Mouse (Mus musculus) urinary bladder, adult 2 months (tissue): ENCODE results near the gene Lrp5. TPM values are rescaled to one million over a fixed set of nuclear protein-coding genes. Genes with fewer than 3 reads are reported as not detected.

Source experiments
- DNase-seq: peaks from one replicate; pipeline ENCODE4 v3.0.0; 2022; ENCODE audit warnings: low spot score
- polyA plus RNA-seq: library from polyadenylated mRNA; depleted of rRNA; stranded (reverse); fragments of >200 nt; gene quantifications from 2 replicates; pipeline ENCODE4 v1.2.3, GENCODE M21; 2012; rRNA removed

The Lrp5 gene
- 7.3 and 18.1 TPM in 2 replicates for polyA plus RNA-seq

GRCm38 (mm10) chr19:3686215-3686894, at the start of gene Lrp5:
Gene Lrp5 (minus strand): TSS chr19:3686564.
- DNase-seq = peak; percentile 72

GRCm38 (mm10) chr19:3736001-3736400, 49.6 kb upstream of the Lrp5 start:
- no peak for DNase-seq

GRCm38 (mm10) chr19:3730781-3731646, 44.6 kb upstream of the Lrp5 start:
- no peak for DNase-seq

GRCm38 (mm10) chr19:3728901-3729300, 42.5 kb upstream of the Lrp5 start:
- no peak for DNase-seq

GRCm38 (mm10) chr19:3724779-3725178, 38.4 kb upstream of the Lrp5 start:
- no peak for DNase-seq

- DNase-seq = no peak
Measured at GRCm38 (mm10) chr19:3723904-3724303, 37.5 kb upstream of the Lrp5 start.

GRCm38 (mm10) chr19:3723170-3723569, 36.8 kb upstream of the Lrp5 start:
- DNase-seq = no peak

- peak; percentile 66 for DNase-seq
Measured at GRCm38 (mm10) chr19:3719362-3719891, 33.1 kb upstream of the Lrp5 start.

GRCm38 (mm10) chr19:3718481-3719361, 32.4 kb upstream of the Lrp5 start:
- DNase-seq = peak; percentile 39

GRCm38 (mm10) chr19:3714381-3714780, 28.0 kb upstream of the Lrp5 start:
- no peak for DNase-seq

- DNase-seq = no peak
Measured at GRCm38 (mm10) chr19:3710436-3710835, 24.1 kb upstream of the Lrp5 start.

- no peak for DNase-seq
Measured at GRCm38 (mm10) chr19:3709013-3709787, 22.8 kb upstream of the Lrp5 start.

- peak; percentile 98 for DNase-seq
Measured at GRCm38 (mm10) chr19:3708078-3709012, 22.0 kb upstream of the Lrp5 start, which contains the start of gene 1810055G02Rik. Gene 1810055G02Rik (plus strand): TSS chr19:3708293.

- DNase-seq = no peak
Measured at GRCm38 (mm10) chr19:3707553-3707952, 21.2 kb upstream of the Lrp5 start.

GRCm38 (mm10) chr19:3706258-3706657, 19.9 kb upstream of the Lrp5 start:
- no peak for DNase-seq

GRCm38 (mm10) chr19:3702460-3702859, 16.1 kb upstream of the Lrp5 start:
- no peak for DNase-seq

GRCm38 (mm10) chr19:3699508-3700438, 13.4 kb upstream of the Lrp5 start:
- no peak for DNase-seq

GRCm38 (mm10) chr19:3698035-3698434, 11.7 kb upstream of the Lrp5 start:
- DNase-seq = no peak

GRCm38 (mm10) chr19:3695976-3696375, 9.6 kb upstream of the Lrp5 start:
- DNase-seq = no peak
